Mouse (Mus musculus) layer of hippocampus, adult 11-12 months (tissue): ENCODE measurements at regions not wholly inside any gene's neighbourhood (a gene's known extent, or its start where the extent isn't known, plus 50 kb on each side); places are given as distances from the start of the nearest gene placed in this dataset.
A peak's percentile ranks its signal among the peaks of the same experiment; 100 is the strongest.
"Not testable (repeated sequence)": the region's sequence is repeated elsewhere in the genome, so short reads cannot be mapped to it uniquely, and the experiment has no call there.

Experiments
- DNase-seq: peaks from one replicate; pipeline ENCODE4 v3.0.0; 2022; ENCODE audit warnings: low spot score

DNA sequence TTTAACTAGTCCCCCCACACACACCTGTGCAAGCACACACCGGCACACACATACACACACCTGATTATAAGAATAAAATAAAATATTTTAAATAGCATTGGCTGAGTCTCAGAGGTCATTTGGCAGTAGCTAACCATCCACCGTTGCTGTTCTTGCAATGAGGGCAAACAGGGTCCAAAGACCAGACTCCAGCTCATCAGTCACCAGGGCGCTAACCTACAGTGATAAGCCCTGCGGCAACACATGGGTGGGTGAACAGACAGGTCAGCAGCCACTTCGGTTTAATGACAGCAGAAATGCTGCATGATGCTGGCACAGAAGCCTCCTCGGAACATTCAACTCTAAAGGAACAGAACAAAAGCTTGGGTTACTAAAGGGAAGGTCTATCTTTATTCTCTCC, 54.9 kb downstream of the Tas2r134 start:
- DNase-seq = no peak

DNA sequence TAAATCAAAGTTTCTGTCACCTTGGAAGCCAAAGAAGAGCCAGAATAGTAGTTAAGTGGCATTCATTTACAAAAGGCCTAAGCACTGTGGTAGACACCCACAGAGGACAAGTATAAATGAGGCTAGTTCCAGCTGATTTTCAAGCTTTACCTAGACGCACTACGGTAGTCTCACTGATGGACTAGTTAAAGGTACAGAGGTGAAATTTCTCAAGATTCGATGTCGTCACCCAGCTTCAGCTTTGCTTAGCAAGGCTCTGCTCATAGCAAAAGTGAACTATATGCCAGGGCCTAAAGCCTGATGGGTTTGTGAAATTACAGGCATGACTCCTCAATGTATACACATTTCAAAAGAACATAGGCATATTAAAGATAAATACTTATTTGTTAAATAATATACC, 55.4 kb downstream of the Tas2r134 start:
- no peak for DNase-seq

DNA sequence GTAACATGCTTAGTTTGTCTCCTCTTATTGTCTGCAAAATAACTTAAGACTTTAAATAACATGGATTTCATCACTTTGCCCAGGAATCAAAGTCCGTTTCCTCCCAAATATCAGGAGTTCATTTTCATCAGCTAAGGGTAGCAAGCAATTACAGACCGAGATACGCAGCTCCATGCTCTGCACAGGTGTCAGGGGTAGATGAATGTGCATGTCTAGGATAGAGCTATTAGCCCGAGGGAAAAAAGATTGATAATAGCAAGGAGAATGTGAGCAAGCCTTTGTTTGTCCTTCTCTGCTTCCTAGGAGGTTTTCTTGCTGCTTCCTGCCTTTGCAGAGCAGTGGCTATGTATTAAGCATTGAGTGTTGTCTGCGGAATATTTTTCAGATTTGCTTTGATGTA, 77.8 kb downstream of the Tas2r134 start:
- DNase-seq = no peak

DNA sequence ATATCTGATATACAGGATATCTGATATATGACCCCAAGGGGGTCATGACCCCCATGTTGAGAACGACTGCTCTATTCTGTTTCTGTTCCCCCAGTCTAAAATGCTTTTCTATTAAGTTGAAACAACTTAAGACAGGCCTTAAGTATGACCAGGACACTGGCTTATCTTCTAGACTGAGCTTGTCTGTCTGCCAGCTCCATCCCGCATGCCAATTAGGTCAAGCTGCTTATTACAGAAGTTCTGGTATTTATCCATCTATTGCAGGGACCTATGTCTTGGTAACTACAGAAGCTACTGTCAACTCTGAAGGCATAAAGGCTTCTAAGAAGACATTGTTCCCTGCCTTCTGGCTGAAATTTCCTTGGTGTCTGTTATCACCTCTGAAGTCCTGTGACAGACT, 81.4 kb downstream of the Tas2r134 start:
- DNase-seq = no peak

DNA sequence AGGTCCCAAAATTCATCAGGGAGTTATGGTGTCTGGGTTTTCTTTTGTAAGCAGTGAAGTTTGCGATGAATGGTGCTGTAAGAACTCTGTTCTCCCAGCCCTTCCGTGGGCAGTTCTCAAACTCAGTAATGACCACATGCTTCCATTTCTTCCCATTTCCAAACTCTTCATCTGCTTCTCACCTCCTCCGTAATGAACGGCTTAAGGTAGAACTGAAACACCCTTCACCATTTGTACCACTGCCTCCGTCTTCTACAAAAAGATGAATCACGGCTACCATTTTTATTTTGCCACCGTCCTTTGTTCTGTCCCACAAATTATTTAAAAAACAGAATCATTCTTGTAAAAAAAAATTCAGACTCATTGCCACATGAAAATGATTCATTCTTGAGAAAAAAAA, 85.3 kb downstream of the Tas2r134 start:
- no peak for DNase-seq

DNA sequence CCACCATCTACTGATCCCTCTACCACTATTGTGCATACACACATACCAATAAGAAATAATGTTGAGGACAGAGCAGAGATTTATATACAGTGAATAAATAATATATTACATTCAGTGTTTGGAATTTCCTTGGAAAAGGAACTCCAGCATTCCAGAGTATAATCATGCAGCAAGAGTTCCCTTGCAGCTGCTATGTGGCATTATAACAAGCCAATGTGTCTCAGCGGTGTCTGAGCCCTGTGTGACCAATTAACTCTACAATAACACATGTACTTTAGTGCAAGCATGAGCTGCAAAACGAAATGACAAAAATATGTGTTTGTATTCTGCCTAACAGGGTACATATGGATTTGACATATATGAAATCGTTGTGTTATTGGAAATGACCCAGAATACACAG, 103.5 kb downstream of the Tas2r134 start:
- no peak for DNase-seq

DNA sequence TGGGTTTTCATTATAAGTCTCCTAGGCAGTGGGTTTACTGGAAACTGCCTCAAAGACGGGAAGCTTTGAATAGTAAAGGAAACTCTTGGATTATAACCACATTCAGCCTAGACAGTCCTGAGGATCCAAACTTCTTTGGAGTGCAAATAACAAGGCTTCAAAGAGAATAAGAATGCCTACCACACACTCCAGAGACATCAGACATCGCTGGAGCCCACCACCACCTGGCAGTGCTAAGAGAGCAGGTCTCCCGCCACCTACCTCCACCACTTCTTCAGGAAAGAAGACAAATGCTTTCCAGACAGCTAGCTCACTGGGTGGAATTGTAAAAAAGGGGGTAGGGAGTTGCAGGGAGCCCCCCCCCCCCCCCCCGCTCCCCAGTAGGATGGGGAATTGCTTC, 104.4 kb downstream of the Tas2r134 start:
- no peak for DNase-seq

DNA sequence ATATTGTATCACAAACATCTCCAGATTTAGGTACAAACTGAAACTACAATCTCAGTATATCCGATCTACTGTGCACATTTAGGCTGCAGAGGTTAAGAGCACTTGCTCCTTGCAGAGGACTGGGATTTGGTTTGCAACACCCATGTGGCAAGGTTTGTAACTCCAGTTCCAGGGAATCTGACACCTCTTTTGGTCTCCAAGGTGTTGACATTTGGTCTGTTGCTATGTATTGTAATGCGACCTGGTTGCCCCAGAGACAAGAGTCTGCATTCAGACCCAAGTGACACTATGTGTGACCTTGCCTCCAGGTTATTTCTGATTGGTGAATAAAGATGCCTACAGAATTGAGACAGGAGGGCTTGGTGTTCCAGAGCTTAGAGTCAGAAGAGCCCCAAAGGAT, 105.0 kb downstream of the Tas2r134 start:
- DNase-seq = no peak

DNA sequence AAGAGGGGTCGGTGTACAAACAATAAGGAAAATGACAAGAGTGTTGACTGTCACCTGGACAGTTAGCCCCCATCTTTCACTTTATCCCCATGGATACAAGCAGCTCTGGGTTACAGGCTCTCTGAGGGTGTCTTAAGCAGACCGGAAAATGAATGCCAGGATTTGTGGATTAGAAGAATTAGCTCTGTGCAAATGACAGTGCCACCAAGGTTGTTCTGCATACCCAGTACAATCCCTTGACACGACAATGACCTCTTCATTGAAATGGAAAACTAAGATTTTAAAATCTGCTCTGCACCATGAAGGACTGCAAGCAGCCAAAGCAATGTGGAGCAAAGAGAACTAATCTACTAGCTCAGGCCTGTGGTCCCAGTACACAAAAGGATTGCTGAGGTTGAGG, 105.9 kb downstream of the Tas2r134 start:
- no peak for DNase-seq

DNA sequence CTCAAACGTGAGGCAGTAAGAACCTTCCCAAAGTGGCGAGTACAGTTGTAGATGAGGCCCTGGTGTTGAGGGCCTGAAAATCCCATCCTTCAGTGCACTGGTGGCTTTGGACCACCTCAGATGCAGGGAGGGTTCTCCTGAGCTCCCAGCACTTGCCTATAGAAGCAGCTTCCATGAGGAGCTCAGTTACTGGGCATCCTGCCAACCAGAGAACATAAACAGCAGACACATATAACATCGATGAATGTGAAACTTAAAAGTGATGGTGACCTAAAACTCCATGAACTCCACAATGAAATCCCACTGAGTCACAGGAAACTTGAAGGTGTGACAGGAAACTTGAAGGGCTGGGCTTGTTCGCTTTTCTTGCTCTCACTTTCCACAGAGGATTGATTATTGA, 109.1 kb downstream of the Tas2r134 start:
- no peak for DNase-seq

DNA sequence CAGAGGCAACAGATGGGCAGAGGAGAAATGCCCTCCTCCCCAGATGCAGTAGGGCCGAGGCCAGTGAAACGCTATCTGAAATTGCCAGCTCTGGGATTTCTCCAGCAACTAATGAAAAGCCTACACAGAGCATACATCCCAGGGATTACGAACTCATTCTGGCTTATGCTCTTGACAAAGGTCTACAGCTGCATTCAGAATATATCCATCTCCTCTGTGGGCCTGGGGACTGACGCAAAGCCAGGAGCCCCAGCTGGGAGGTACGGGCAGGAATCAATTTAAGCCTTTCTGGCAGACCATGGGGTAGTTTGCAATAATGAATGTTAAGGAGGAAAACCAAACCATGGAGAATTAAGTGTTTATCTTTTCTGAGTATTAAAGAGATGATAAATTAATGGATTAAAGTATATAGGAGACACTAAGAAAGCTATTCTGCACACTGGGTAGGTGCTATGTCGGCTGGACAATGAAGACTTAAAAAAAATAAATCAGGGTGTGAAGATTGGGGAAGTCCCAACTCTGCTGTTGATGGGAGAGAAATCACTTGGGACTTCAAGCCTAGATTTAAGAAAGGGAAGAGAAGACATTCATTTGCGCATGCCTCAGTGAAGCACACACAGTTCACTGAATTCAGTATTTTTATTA, 120.5 kb downstream of the Tas2r134 start:
- DNase-seq = no peak

DNA sequence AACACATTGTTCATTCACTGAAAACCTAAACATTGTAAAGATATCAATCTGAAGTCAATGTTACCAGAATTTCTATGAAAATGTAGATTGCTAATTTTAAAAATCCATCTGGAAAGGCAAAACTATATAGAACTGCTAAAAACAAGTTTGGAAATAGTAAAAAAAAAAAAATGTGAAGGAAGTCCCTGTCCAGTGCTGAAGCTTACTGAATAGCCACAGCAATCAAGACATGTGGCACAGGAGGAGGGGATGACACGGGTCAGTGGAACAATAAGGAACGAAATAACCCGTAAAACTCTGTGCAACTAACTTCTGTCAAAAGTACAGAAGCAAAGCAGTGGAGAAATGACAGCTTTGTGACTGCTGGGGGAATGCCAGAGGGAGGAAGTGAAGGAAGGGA, 121.9 kb downstream of the Tas2r134 start:
- no peak for DNase-seq

DNA sequence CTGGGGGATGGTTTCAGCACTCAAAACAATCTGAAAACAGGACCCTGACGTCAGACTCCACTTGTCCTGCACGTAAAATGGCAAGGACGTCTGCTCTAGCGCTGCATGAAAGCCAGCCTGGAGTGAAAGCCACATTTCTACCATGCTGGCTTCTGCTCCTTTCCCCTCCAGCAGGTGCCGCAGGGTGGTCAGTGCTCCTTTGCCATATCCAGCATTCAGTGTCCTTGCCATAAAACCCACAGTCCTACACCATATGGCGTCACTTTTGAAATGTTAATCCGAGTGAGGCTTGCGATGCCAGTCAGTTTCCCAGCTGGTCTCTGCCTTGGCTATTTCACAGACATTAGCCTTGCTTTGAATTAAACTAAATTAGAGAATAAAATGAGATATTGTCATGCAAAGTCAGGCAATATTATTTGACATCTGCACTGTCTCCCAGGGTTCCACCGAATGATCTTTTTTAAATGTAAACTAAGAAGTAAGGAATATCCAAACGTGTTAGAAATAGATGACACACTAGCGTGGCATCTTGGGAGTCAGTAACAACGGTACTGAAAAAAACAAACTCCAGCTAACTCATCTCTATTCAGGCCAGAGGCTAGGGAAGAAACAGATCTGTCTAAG, 125.7 kb downstream of the Tas2r134 start:
- no peak for DNase-seq

DNA sequence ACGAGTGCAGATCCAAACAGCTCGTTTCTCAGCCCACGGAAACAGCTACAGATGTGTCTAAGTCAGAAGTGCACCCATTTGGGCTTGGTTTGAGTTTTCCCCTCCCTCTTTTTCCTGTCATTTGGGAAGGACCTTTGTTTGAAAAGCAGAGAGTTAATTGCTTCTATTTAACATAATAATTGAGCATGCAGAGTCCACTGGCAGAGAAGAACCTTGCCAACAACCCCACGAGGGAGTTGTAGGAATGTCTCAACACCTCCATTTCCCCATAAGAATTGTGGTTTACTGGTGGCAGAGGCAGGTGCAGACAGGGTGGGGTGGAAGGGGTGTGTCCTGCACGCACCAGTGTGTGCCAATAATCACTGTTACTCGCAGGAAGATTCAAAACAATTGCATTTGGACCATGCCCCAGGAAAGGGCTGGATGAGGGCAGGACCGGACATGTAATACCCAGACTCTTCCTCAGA, 126.3 kb downstream of the Tas2r134 start:
- no peak for DNase-seq

DNA sequence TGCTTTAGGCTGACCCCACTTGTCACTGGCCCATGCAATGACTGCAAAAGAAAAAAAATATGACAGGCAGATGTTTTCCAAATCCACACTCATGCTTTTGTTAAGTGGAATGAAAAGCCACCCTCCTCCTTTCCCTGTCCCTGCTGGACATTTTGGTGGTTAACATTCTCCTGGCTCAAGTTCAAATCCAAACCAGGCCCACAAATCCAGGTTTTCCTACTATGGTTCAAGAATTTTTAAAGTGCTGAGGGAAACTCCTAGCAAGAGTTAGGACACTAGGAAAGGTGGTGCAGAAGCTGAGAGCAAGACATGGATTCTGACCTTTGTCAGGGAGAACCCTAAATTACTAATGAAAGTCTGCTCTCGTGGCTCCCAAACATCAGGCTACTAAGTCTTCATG, 130.1 kb downstream of the Tas2r134 start:
- no peak for DNase-seq

DNA sequence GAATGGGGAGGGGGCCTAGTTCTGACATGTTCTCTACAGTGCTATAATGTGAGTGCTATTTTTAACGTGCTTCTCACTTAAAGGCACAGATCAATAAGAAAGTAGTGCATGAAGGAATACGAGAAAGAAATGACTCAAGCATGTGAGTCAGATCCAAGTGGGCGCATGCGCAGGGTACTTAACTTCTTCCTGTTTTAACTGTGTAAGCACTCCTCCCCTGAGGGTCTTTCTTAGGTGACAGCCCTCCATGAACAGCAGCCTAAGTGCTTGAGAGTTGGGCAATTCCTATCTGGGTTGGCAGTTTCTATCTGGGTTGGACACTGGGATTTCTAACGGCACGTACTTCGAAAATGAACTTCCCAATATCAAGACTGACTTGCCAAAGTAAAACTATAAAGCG, 130.8 kb downstream of the Tas2r134 start:
- no peak for DNase-seq

DNA sequence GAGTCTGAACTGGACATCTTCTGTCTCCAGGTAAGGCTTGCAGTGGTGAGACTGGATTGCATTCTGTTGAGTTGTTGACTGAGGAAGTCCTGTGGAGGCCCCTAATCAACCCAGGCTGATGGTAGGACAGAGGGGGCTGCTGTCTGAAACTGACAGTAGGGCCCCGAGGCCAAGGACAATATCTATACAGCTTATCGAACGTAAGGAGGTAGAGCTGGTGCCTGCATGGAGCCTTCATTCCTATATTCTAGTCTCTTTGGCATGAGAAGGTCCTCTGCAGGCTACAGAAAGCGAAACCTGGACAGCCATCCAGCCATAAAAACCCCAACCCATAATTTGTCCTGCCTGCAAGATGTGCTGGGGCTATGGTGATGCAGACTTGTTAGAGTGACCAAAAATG, 135.6 kb downstream of the Tas2r134 start:
- DNase-seq = no peak

DNA sequence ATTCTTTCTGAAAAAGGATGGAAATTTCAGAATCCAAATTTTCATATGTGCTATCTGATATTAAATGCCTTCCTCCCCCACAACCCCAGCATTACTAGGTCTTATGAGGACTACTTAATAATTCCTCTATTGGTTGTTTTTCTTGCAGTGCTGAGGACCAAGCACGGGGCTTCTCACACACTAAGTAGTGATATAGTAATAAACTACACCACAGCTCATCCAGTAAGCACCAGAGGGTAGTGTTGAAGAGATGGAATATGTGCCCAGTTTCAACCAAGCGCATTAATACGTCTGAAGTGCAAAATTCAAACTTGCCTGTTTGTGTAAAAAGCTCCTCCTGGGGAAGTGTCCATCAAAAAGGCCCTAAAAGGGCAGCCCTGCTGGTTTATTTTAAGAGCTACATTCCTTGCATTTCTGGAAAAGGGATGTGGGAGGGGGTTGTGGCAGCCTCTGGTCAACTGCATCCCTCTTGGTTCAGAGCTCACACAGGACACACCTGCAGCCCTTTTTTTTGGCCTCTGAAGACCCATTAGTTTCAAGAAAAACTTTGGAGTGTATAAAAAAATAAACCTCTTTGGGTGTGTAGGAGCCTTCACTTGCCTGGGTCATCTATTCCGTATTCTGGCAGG, 140.3 kb downstream of the Tas2r134 start:
- DNase-seq = no peak

DNA sequence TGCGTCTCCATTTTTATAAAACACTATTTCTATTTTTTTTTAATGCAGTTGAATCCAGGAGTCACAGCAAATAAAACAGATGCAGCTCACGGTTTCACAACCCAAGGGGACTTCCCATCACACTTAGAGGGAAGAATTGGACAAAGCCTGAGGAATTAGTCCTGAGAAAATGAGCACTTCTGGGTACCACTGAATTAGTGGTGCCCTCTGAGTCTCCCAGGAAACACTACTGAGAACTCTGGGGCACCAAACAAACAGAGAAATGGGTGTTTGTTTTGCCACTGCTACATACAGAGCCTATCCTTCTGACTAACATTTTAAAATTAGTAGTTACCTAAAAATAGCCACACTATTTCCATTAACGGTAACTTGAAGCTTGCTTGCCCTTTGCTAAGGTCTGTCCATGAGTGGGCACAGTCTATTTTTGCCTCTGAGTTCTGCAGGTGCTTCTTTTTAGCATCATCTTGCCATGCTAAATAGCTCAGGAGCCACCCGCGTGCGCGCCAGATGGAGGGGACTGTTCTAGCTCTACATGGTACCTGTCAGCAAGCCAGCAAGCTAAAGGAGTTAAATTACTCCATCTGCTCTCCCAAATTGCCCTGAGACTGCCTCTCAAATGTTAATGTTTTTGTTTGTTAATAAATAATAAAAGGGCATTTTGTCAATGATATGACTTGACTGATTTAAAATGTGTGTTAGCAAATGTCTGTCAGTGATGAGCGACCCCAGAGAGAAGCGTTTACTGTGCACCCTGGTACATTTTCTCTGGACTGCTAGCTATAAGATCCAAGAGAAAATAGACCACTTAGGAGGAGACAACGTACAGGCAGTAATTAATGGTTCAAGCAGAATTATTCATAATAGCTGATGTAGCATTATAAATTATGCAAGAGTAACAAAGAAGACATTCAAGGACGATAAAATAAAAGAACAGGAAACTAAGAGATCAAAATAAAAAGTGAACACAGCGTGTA, 141.3 kb downstream of the Tas2r134 start:
- peak; percentile 72 for DNase-seq

DNA sequence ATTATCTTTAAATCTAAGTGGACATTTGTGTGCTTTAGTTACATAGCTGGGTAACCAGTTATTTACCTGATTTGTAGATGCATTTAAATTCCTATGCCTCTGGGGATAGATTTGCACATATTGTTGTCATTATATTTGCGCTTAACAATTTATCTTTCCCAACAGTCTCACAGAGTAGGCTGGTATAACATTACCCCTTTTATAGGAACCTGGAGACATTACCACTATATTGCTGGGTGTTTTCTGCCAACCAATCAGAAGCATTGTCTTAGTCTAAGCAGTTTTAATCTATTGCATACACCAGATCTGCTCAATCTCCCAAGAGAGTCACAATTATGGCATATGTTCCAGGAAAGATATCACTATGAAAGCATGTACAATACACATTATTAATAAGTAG, 149.8 kb downstream of the Rbm43 start:
- no peak for DNase-seq

DNA sequence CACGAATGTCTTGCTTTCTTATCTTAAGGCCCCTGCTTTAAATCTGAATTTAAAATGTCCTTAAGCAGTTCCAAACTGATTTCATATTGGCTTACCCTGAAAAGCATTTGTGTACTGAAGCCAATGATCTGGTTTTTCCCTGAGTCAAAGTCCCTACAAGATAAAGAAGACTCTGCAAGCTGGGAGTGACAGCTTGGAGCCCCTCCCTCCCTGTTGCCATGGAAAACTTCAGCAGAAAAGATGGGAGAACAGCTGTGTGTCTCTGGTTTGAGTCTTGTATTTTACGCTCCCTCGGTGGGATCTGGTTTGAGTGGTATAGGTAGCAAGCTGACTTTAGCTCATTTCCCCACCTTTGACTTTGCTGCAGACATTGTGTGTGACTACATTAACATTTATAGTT, 146.1 kb downstream of the Rbm43 start:
- no peak for DNase-seq

DNA sequence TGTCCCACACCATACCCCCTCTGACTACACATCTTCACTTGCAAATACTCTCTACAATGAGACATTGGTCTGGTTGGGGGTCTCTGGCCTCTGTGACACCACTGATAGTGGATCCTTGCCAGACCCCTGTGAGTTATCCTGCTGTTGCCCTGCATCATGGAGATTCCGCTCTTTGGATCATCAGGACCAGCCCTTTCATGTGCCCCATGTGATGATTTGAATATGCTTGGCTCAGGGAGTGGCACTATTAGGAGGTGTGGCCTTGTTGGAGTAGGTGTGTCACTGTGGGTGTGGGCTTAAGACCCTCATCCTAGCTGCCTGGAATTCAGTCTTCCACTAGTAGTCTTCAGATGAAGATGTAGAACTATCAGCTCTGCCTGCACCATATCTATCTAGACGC, 141.7 kb downstream of the Rbm43 start:
- DNase-seq = not testable (repeated sequence)

DNA sequence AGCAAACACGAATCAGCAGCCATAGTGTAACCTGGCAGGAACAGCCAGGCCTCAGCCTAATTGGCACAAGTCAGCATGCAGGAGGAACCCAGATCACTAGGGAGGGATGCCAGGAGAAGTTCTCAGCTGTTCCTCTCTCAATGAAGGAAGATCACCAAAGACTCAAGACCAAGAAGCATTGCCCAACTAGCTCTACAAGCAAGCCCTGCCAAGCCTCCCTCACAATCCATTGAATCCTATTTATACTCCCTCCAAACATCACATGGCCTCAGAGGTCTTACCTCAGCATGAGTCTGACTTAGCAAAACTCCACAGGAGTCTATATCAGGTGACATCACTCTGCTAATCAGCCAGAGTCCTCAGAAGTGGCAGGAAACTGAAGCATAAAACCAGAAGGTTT, 135.1 kb downstream of the Rbm43 start:
- DNase-seq = no peak
